Mouse (Mus musculus): Measurements from ENCODE around the gene 4930544D05Rik. TPM values are rescaled to one million over a fixed set of nuclear protein-coding genes. Genes with fewer than 3 reads are reported as not detected.
A peak's percentile ranks its signal among the peaks of the same experiment; 100 is the strongest.

Gene 4930544D05Rik
- polyA plus RNA-seq, 1 experiment: not detected

DNA sequence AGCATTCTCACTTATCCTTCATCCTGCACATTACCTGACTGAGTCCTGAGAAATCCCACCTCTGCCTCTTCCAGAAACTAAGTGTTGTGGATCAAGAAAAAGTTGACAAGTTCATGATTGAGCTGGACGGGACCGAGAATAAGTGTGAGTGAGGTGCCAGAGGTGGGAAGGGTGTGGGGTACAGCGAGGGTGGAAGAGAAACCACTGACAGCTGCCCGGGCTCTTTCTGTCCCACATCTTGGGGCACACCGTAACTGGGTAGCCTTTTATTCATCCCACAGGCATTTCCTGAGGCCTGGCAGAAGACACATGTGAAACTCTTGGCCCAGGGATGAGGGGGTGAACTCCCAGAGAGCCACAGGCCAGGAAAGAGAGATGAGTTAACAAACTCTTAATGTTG lies 42.9 kb downstream of the 4930544D05Rik start:
- DNase-seq: no peak
- Histone ChIP-seq H3K4me1 (ENCODE audit: control insufficient read depth, insufficient read depth, low read length) (peaks cover 9% of the 10 kb centered on the region; the same call in 1 of the 2 replicates), H3K4me3 (replicated peaks; ENCODE audit: extremely low read depth, low read depth, low read length) (no peak overlapping the region)
- TF ChIP-seq CTCF (IDR thresholded peaks at IDR 0.05; ENCODE audit: insufficient read depth, low read length) (no peak), POLR2A (IDR thresholded peaks at IDR 0.05; ENCODE audit: borderline replicate concordance, extremely low read depth, low read depth, low read length) (no peak)
- 65% methylated on average over 5 of the region's 5 CpGs for WGBS

DNA sequence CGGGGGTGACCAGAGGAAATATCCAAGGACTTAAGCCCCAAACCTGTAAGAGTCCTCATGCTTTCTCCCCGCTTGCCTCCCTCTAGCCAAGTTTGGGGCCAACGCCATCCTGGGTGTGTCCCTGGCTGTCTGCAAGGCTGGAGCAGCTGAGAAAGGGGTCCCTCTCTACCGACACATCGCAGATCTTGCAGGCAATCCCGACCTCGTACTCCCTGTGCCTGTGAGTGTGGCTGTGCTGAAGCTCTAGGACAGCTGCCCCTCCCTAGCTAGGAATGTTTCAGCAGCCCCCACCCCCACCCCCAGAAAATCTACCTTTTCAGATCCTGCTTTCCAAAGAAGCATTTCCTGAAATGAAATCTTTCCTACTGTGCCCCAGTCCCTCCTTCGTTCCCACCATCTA lies 43.3 kb downstream of the 4930544D05Rik start:
- no peak overlapping the region for H3K4me3 ChIP-seq (replicated peaks; ENCODE audit: extremely low read depth, low read depth, low read length)
- 67% methylated on average over 8 of the region's 8 CpGs for WGBS
- DNase-seq: no peak
- TF ChIP-seq POLR2A (IDR thresholded peaks at IDR 0.05; ENCODE audit: borderline replicate concordance, extremely low read depth, low read depth, low read length) (no peak), CTCF (IDR thresholded peaks at IDR 0.05; ENCODE audit: insufficient read depth, low read length) (no peak)
- peaks cover 9% of the 10 kb centered on the region; the same call in 1 of the 2 replicates for H3K4me1 ChIP-seq (ENCODE audit: control insufficient read depth, insufficient read depth, low read length)

DNA sequence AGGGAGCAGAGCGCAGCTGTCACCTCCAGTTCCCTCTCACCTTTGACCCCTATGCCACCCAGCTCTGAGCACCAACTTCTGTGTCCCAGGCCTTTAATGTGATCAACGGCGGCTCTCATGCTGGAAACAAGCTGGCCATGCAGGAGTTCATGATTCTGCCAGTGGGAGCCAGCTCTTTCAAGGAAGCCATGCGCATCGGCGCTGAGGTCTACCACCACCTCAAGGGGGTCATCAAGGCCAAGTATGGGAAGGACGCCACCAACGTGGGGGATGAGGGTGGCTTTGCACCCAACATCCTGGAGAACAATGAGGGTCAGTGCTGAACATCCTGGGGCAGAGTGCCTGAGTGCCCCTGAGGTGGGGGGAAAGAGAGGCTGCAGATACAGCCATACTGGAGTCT lies 44.9 kb downstream of the 4930544D05Rik start:
- Histone ChIP-seq H3K4me3 (replicated peaks; ENCODE audit: extremely low read depth, low read depth, low read length) (no peak overlapping the region), H3K4me1 (ENCODE audit: control insufficient read depth, insufficient read depth, low read length) (peaks cover 7% of the 10 kb centered on the region; the same call in 1 of the 2 replicates)
- 84% methylated on average over 8 of the region's 8 CpGs for WGBS
- no peak for DNase-seq
- TF ChIP-seq POLR2A (IDR thresholded peaks at IDR 0.05; ENCODE audit: borderline replicate concordance, extremely low read depth, low read depth, low read length): no peak
- no peak for TF ChIP-seq CTCF (IDR thresholded peaks at IDR 0.05; ENCODE audit: insufficient read depth, low read length)

DNA sequence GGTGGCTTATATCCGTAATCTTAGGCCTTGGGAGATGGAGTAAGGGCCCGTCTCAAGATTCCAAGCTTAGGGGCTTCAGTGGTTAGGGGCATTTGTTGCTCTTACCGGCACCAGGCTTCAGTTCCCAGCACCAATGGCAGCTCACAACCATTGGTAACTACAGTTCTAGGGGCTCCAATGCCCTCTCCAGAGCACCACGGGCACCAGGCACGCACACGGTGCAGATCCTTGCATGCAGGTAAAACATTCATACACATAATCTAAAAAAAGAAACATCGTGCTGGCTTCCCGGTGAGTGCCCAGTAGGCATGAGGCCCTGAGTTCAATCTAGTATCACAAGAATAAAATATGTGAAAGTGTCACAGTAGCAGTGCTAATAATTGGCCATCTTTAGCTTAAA lies 47.5 kb downstream of the 4930544D05Rik start:
- no peak for TF ChIP-seq CTCF (IDR thresholded peaks at IDR 0.05; ENCODE audit: insufficient read depth, low read length)
- no peak for TF ChIP-seq POLR2A (IDR thresholded peaks at IDR 0.05; ENCODE audit: borderline replicate concordance, extremely low read depth, low read depth, low read length)
- Histone ChIP-seq H3K4me1 (ENCODE audit: control insufficient read depth, insufficient read depth, low read length) (peaks cover 4% of the 10 kb centered on the region; the same call in 1 of the 2 replicates), H3K4me3 (replicated peaks; ENCODE audit: extremely low read depth, low read depth, low read length) (no peak overlapping the region)
- 90% methylated on average over 8 of the region's 8 CpGs for WGBS
- no peak for DNase-seq

DNA sequence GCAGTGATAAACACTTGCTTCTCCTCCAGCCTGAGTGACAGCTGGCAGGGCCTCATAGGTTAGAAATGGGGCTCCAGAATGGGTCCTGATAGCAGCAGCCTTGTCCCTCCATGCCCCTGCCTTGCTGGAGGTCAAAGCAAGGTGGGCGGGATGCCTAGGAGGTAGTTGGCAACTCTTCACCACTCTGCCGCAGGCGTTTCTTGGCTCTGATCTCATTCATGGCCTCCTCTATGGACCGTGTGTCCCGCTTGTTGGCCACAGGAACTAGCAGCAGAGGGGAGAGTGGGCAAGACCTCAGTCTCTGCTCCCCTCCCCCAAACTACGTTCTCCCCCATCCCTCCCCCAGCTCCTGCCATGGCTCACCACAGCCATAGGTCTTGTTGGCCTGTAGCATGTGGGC lies 48.3 kb downstream of the 4930544D05Rik start:
- no peak for TF ChIP-seq POLR2A (IDR thresholded peaks at IDR 0.05; ENCODE audit: borderline replicate concordance, extremely low read depth, low read depth, low read length)
- TF ChIP-seq CTCF (IDR thresholded peaks at IDR 0.05; ENCODE audit: insufficient read depth, low read length): no peak
- WGBS: 81% methylated on average over 6 of the region's 6 CpGs

DNA sequence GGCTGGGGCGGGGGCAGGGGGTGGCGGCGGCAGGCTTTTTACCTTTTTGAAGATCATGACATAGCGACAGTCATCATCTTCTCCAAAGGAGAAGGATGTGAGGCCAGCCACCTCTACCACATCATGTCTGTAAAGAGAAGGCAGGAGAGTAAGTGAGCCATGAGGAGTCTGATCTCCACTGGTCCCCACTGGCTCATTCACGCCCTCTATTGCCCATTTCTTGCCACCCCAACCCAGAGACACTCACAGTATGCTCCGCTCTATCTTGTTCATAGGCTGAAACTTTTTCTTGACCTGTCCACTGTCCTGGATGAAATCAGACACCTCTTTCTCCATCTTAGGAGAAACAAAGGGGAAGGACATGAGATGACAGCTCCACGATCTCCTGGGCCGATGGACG lies 49.1 kb downstream of the 4930544D05Rik start:
- 90% methylated on average over 9 of the region's 9 CpGs for WGBS
- Histone ChIP-seq H3K4me3 (replicated peaks; ENCODE audit: extremely low read depth, low read depth, low read length) (no peak overlapping the region), H3K4me1 (ENCODE audit: control insufficient read depth, insufficient read depth, low read length) (peaks cover 4% of the 10 kb centered on the region; the same call in 1 of the 2 replicates)
- DNase-seq: no peak
- TF ChIP-seq CTCF (IDR thresholded peaks at IDR 0.05; ENCODE audit: insufficient read depth, low read length) (0 out of 2 replicates have a peak, but pooled peaks have one; percentile 13), POLR2A (IDR thresholded peaks at IDR 0.05; ENCODE audit: borderline replicate concordance, extremely low read depth, low read depth, low read length) (no peak)

More for the DNA sequence above, 48.3 kb downstream of the 4930544D05Rik start:
- DNase-seq: no peak
- Histone ChIP-seq H3K4me1 (ENCODE audit: control insufficient read depth, insufficient read depth, low read length) (peaks cover 4% of the 10 kb centered on the region; the same call in 1 of the 2 replicates), H3K4me3 (replicated peaks; ENCODE audit: extremely low read depth, low read depth, low read length) (no peak overlapping the region)

Other genes starting within 250 kb of the 4930544D05Rik start
- 15.9 and 17.4 TPM in 2 replicates for gene Pelp1, start 205.8 kb upstream of the 4930544D05Rik start, polyA plus RNA-seq (2012; rRNA removed)
- gene Arrb2, start 183.2 kb upstream of the 4930544D05Rik start, polyA plus RNA-seq (2012; rRNA removed): 48.2 and 80.2 TPM in 2 replicates
- gene Med11, start 163.9 kb upstream of the 4930544D05Rik start, polyA plus RNA-seq (2012; rRNA removed): 21.6 and 26.9 TPM in 2 replicates
- 8.7 and 12.3 TPM in 2 replicates for gene Zmynd15, start 156.4 kb upstream of the 4930544D05Rik start, polyA plus RNA-seq (2012; rRNA removed)
- gene Cxcl16, start 155.9 kb upstream of the 4930544D05Rik start, polyA plus RNA-seq (2012; rRNA removed): 67.2 and 74.6 TPM in 2 replicates
- 0.50 and 1.00 TPM in 2 replicates for gene Tm4sf5, start 110.6 kb upstream of the 4930544D05Rik start, polyA plus RNA-seq (2012; rRNA removed)
- 0.20 and 0.26 TPM in 2 replicates for gene Vmo1, start 101.2 kb upstream of the 4930544D05Rik start, polyA plus RNA-seq (2012; rRNA removed)
- gene Gltpd2, start 96.7 kb upstream of the 4930544D05Rik start, polyA plus RNA-seq (2012; rRNA removed): 0.12 and 0.34 TPM in 2 replicates
- 202 and 264 TPM in 2 replicates for gene Psmb6, start 90.5 kb upstream of the 4930544D05Rik start, polyA plus RNA-seq (2012; rRNA removed)
- gene Gm40193, start 82.9 kb upstream of the 4930544D05Rik start, polyA plus RNA-seq (2012; rRNA removed): not detected in 2 replicates
- 32.4 and 47.2 TPM in 2 replicates for gene Pld2, start 75.8 kb upstream of the 4930544D05Rik start, polyA plus RNA-seq (2012; rRNA removed)
- 119 and 120 TPM in 2 replicates for gene Mink1, start 53.0 kb upstream of the 4930544D05Rik start, polyA plus RNA-seq (2012; rRNA removed)
- 0.41 and 0.91 TPM in 2 replicates for gene Chrne, start 3.4 kb downstream of the 4930544D05Rik start, polyA plus RNA-seq (2012; rRNA removed)
- 0.70 and 1.7 TPM in 2 replicates for gene Gp1ba, start 23.3 kb downstream of the 4930544D05Rik start, polyA plus RNA-seq (2012; rRNA removed)
- gene Rnf167, start 31.4 kb downstream of the 4930544D05Rik start, polyA plus RNA-seq (2012; rRNA removed): 116 and 146 TPM in 2 replicates
- 83.6 and 113 TPM in 2 replicates for gene Slc25a11, start 31.6 kb downstream of the 4930544D05Rik start, polyA plus RNA-seq (2012; rRNA removed)
- gene Pfn1, start 38.8 kb downstream of the 4930544D05Rik start, polyA plus RNA-seq (2012; rRNA removed): 933 and 1,129 TPM in 2 replicates
- gene Eno3, start 41.4 kb downstream of the 4930544D05Rik start, polyA plus RNA-seq (2012; rRNA removed): 19.6 and 97.3 TPM in 2 replicates
- gene Spag7, start 53.6 kb downstream of the 4930544D05Rik start, polyA plus RNA-seq (2012; rRNA removed): 24.7 and 39.0 TPM in 2 replicates
- 33.1 and 35.7 TPM in 2 replicates for gene Camta2, start 72.3 kb downstream of the 4930544D05Rik start, polyA plus RNA-seq (2012; rRNA removed)
- 1.6 and 2.0 TPM in 2 replicates for gene Inca1, start 84.3 kb downstream of the 4930544D05Rik start, polyA plus RNA-seq (2012; rRNA removed)
- gene Kif1c, start 84.7 kb downstream of the 4930544D05Rik start, polyA plus RNA-seq (2012; rRNA removed): 78.2 and 103 TPM in 2 replicates
- gene Zfp3, start 148.4 kb downstream of the 4930544D05Rik start, polyA plus RNA-seq (2012; rRNA removed): 1.4 and 2.3 TPM in 2 replicates
- gene Scimp, start 196.7 kb downstream of the 4930544D05Rik start, polyA plus RNA-seq (2012; rRNA removed): 2.6 and 3.5 TPM in 2 replicates
- 3.4 TPM in 2 replicates for gene Rabep1, start 228.9 kb downstream of the 4930544D05Rik start, polyA plus RNA-seq (2012; rRNA removed)

Data from lung, adult 2 months (tissue).